Mouse (Mus musculus) lung, postnatal 4 days (tissue): ENCODE measurements around the gene Fam228a.
A peak's percentile ranks its signal among the peaks of the same experiment; 100 is the strongest.
"Not testable (repeated sequence)": the region's sequence is repeated elsewhere in the genome, so short reads cannot be mapped to it uniquely, and the experiment has no call there.

ENCODE experiments used
- DNase-seq, 2 experiments: peaks; one replicate each; pipeline ENCODE4 v3.0.0; 2021

Fam228a gene

DNA sequence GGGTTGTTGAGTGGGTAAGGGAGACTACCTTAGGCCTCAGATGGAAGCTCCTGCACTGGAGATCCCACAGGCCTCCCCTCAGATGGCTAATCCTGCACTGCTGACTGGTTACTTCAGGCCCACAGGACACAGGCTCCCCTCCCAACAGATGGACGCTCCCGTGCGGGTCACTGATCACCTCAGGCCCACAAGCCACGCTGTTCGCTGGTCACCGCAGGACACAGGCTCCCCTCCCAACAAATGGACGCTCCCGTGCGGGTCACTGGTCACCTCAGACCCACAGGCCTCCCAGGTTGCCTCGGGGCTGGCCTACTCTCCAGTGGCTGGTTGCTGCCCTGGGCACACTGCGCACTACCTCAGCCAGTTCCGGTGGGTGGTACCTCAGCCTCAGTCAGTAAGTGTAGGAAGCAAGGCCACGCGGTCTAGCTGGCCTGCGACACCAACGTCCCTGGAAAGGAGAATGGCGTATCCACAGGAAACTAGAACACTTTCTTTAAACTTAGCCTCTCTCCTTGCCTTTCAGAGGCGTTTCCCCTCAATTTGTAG, at the start of gene Fam228a:
Fam228a (minus strand) TSS at position 400 of the 546 bp plus-strand sequence.
- no peak for DNase-seq

DNA sequence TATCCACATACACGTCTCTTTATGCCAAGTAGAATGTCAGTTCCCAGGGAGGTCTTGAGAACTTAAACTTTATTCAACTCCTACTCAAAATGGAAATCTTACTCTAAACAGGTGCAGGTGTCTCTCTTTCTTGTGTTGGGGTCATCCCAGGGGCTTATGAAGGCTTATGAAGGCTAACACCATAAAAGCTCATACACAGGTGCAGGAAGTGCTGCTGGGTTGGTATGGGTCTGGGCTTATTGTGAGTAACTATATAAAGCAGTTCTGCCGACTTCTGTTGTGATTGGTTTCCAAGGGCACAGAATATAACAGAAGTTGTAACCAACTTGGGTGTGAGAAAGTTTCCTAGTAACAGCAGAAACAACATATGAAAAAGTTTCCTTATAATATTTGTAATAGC, 46.2 kb upstream of the Fam228a start:
- no peak for DNase-seq

DNA sequence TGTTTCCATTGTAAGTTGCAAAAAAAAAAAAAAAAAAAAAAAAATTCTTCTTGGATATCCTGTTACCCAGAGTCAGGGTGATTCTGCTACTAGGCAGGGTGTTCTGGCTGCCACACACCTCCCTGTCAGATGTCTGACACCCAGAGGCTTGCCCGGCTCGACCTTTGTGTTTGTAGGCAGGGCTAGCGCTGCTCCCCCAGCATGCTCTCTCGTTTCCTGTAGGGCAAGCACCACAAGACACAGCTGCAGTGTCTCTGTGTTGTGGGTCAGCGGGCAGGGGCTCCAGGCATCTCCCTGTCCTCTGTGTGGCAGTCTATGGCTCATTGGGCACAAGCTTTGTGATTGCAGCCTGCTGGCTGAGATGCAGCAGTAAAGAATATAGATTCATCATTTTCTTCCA, 45.4 kb upstream of the Fam228a start:
- peak in 1 of 2 experiments; percentile 22 for DNase-seq

DNA sequence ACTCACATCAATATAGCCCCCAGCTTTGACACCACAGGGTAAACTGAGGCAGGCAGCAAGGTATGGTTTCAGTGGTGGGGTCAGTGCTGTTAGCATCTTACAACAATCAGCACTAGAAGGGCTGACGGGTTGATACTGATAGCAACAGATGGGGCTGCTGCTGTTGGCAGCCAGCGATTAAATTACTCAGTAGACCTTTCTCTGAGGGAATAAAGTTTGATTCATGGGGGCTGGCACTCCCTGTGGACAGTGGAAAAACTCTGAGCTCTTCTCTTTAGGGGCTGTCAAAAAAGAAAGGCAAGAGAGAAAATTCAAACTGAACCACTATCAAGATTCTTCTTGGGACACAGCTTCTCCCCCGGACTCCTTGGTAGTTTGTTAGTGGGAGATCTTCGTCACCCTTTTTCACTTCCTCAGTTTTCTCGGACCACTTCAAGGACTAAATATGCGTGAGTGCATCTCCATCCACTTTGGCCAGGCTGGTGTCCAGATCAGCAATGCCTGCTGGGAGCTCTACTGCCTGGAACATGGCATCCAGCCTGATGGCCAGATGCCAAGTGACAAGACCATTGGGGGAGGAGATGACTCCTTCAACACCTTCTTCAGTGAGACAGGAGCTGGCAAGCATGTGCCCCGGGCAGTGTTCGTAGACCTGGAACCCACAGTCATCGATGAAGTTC, 43.6 kb upstream of the Fam228a start:
- not testable (repeated sequence) for DNase-seq

DNA sequence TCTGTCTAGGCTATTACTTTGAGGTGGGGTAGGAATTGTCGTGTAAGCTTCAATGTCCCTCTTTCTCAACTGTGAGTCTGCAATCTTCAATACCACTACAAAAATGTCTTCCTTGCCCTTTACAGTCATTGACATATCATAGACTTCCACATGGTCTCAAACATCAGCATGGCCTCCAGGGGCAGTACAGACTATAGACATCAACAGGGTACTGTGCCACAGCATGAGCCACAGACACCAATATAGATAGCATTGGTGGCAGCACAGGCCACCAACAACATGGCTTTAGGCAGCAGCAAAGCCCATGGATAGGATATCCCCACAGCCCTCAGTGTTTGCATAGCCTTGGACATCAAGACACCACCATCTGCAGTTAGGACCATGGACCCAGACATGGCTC, 43.0 kb upstream of the Fam228a start:
- no peak for DNase-seq

DNA sequence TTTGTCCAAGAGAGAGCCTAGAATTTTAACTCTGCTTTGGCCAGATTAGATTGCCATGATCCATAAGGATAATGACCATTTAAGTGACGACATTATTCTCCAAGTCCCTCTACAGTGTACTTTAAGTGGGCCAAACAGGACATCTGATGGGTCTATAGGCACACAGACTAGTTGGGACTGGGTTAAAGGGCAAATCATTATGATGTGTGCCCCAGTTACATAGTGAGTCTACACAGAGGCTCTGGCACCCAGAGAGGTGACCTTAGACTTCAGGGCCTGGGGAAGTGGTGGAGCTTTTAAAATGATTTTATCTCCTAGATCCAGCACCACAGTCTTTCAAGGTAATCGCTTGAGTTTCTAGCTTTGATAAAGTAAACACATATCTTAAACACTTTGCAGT, 42.0 kb upstream of the Fam228a start:
- DNase-seq: no peak

DNA sequence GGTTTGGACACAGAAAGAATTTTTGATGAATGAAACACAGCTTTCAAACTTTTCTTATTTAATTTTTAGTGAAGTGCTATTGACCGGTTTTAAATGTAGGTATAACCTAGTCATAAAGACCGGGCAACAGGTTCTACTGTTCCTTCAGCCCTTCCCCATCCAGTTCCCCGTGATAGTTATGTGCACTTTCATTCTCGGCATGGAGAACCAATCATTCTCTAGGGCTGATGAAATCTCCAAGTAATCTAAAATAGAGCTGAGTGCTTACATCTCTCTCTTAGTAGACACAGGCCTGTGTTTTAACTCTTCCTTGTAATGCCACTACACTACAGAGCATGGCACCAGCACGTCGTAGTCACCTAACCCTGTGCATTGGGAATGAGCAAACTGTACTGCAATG, 39.5 kb upstream of the Fam228a start:
- DNase-seq: no peak

DNA sequence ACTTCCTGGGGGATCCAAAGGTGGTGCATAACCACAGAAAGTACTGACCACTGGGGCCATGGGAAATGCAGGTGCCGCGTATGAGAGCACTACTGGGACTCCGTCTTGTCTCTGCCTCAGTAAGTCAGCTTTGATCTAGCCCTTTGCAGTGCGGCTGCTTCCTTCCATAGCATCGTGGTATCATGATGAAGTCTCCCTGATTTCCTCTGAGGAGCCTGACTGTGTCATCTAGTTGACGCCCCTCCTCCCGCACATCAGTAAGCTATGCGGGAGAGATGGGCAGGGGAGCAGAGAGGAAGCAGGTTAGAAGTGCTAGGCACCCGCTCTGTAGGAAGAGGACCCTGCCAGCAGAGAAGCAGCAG, 37.3 kb upstream of the Fam228a start:
- no peak for DNase-seq

DNA sequence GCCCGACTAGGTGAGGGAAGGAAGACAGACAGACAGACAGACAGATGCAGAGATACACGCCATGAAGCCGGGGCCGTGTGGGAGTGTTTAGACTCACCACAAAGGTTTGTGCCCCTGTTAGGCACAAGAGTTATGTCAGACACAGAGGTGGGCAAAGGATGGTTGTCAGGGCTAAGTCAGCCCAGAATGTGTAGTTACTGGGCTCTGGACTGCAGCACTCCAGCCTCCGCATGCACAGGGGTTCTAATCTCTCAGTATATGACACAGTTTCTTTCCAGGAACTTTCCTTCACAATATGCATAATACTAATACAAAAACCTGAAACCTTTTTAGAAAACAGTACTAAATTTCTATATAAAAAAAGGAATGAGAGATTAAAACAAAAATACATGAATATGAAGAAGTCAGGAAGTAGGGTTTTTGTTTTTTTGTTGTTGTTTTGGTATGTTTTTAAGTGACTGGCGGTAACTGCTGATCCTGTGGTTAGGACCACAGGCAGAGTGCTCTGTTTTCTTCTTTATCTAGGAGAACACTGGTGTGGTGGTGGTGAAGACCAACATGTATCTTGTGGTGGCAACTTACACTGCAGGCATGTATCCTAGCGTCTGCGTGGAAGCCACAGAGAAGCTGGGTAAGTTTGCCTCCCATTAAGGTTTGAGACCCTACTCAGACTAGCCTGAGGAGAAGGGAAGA, 36.8 kb upstream of the Fam228a start:
- DNase-seq: no peak

DNA sequence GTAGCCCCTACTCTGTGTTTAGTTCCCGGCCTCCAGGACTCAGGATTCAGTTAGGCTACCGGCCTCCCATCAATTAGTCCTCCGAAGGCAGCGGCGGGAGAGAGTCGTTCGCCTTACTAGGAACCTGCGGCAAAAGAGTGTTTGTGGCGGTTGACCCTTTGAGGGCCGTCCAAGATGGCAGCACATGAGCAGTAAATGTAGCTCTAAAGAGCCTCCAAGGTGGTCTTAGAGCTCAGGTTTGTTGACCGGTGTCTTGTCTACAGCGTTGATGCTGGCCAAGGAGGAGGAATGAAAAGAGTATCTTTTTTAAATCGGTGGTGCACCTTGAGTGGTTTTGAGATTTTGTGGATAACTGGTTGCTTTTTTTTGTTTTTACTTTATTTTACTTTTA, 31.1 kb upstream of the Fam228a start:
- DNase-seq: no peak

DNA sequence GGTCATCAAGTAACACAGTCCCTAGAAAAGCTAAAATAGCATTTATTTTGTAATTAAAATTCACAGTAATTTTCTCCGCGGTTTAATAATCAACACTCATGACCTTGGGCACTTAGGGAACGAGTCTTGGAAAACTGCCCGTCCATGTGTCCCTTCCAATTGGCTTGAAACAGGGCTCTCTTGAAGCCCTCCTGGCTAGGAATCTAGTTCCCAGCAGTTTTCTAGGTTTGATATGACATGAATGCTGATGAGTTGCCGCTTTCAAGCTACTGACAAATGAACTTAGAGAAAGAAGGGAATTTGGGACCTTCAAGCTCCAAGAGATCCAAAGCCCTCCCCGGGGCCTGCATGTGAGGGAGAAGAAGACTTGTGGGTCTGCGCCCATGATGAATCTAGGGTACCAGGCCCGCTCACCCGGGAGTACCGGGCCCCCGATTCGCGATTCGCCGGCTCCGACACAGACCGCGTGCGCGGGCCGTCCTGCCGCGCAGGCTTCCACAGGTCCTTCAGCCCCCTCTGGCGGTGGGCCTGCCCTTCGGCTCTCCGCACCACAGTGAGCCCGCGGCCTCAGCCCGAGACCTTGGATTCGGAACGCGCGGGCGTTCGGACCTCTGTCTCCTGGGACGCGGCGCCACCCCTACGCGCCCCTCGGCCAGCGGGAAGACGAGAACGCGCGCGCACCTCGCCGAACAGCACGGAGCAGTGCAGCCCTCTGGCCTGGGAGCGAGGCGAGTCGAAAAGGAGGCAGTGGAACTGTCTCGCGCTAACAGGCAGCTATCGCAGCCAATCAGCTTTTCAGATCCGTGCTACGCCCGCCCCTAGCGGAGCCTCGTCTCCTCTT, 30.5 kb upstream of the Fam228a start, which contains the start of the genes Pfn4 and Fam228b:
Pfn4 (plus strand) TSS at position 531 of the 841 bp plus-strand sequence.
Fam228b (minus strand) TSS at position 776 of the 841 bp plus-strand sequence.
- DNase-seq: peak; percentile 95 to 96

DNA sequence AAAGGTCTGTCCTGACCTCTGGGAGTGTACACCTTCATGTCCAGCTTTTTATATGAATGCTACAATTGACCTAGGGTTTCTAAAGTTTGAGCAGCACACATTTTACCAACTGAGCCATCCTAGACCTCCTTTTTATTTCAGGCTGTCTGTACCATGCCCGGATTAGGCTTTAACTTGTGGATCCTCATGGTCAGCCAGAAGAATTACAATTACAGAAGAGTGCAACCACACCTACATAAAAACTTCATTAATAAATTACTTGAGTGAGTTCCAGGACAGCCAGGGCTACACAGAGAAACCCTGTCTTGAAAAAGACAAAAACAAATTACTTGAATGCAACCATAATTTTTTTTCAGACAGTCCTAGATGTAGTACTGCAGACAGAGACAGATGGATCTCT, 18.8 kb upstream of the Fam228a start:
- DNase-seq: no peak

DNA sequence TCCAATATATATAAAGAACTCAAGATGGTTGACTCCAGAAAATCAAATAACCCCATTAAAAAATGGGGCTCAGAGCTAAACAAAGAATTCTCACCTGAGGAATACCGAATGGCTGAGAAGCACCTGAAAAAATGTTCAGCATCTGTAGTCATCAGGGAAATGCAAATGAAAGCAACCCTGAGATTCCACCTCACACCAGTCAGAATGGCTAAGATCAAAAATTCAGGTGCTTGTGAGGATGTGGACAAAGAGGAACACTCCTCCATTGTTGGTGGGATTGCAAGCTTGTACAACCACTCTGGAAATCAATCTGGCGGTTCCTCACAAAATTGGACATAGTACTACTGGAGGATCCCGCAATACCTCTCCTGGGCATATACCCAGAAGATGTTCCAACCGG, 16.2 kb upstream of the Fam228a start:
- DNase-seq: not testable (repeated sequence)

DNA sequence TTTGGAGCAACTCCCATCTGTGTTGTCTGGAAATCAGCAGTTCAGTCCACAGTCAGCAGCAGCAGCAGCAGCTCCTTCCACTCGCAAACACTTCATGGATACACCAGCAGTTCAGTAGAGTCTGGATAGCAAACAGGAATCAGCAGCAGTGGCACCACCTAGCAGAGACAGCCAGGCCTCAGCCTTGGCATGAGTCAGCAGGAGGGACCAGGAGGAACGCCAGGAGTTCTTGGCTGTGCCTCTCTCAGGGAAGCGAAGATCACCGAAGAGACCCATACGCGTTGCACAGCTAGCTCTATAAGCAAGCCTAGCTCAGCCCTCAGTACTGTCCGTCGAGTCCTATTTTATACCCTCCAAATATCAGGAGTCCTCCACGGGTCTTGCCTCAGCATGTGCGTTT, 6.3 kb upstream of the Fam228a start:
- no peak for DNase-seq

DNA sequence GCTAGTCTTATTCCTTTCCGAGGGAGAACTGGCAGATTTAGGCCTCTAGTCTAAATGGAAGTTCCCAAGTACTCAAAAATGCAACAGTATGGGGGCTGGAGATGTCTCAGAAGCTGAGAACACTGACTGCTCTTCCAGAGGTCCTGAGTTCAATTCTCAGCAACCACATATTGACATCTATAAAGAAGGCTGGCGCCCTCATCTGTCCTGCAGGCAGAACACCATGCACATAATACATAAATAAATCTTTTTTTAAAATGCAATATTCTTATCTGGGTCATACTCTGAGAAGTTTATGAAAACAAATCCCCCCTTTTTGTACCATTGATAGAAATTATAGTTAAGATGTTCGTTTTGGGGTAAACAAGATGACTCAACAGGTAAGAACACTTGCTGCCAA, 4.0 kb upstream of the Fam228a start:
- DNase-seq: no peak

DNA sequence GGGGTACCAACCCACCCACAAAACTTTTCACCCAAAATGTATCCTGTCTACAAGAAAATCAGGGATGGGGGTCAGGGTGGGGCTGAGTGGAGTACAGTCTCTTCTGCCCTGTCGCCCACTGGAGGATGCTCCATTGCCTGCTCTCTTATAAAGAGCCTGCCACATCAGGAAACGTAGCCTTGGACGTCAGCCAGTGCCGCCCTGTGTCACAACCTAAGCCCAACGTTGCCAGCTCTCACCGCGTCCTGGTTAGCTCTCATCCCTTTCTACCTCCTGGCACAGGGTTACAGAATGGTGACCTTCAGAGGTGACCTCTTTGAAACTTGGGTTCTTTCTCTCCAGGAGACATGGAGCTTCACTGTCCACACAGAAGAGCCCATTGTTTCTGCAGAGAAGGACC, 2.6 kb upstream of the Fam228a start:
- no peak for DNase-seq

DNA sequence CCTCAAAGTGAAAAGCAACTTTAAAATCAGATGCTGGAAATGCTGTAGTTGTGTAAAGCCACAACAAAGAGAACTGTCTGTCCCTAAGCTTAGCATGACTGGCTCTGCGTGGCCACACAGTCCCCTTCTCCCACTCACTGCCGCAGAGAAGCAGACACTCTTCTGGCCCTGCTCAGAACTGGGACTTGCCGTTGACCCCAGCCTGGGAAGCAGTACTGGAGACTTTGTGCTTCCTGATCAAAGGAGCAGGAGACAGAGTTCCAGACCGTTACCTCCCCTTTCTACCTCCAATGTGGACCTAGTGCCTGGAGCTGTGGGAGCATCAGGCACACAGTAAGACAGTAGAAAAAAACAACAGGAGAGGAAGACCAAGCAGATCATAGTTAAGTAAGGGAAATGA, 5.9 kb downstream of the Fam228a start:
- DNase-seq: no peak

DNA sequence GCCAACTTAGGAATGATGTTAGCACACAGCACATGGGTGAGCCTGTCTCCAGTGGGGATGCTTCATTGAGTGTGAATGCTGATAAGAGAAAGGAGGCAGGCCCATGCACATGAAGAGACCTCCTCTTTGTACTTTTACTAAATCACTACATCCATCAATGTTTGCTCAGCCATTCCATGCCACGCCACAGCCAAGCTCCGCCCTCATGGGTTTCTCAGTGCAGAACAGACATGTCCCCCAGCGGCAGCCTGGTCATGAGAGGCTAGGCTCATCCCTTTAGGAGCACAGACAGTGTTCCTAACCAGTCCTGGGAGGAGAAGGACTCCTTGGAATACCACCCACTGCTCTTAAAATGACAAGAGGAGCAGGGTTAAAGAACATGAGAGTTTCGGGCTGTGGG, 6.6 kb downstream of the Fam228a start:
- DNase-seq: no peak

DNA sequence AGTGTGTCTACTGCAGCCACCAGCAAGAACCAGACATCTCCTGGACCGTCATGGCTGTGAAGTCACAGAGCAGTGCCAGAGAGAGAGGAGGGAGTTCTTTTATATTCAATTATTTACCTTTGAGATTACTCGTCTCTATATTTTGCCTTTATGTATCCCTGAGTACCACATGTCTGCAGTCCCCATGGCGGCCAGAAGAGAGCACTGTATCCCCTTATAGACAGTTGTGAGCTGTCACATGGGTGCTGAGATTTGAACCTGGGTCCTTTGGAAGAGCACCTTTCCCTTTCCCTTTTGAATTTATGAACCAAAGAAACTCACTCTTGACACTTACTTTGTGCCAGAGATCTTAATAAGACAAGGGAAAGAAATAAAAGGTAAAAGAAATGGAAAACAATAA, 9.1 kb downstream of the Fam228a start:
- DNase-seq: no peak

DNA sequence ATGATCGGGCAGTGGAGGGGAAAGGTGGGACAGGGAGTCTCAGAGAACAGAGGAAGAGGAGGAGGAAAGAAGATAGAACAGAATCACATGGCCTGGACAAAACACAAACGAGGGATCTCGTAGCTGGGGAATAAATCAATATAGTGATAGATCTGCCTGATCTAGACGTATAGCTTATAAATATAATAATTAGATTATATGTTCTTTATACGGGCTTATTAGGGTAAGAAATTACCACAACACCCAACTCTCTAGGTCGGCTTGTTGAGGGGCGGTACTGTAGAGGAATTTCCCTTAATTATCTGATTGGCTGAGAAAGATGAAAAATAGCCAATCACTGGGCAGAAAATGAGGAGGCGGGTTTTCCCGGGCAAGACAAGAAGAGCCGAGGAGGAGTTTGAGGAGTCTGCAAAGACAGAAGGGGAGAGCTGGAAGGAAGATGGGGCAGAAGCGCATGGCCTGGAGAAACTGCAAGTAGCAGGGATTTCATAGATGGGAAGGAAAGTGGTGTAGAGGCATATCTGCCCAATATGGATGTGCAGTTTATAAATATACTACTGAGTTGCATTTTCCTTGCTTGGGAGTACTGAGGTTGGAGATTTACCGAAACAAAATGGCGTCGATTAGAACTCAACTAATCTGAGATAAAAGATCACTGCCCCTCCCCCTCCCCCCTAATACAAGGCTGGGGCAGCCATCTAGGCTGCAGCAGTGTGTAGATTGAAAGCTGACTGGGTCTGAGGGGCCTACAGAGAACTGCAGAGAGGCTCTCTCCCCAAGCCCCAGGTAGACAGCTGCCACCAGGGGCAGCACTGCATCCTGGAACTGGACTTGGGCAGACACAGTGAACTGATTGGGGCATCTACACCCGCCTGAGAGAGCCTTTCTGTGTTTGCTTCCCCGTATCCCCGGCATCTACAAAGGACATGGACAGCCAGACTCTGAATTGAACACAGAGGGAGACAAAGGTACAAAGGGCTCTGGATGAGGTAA, 18.2 kb downstream of the Fam228a start:
- DNase-seq: no peak

DNA sequence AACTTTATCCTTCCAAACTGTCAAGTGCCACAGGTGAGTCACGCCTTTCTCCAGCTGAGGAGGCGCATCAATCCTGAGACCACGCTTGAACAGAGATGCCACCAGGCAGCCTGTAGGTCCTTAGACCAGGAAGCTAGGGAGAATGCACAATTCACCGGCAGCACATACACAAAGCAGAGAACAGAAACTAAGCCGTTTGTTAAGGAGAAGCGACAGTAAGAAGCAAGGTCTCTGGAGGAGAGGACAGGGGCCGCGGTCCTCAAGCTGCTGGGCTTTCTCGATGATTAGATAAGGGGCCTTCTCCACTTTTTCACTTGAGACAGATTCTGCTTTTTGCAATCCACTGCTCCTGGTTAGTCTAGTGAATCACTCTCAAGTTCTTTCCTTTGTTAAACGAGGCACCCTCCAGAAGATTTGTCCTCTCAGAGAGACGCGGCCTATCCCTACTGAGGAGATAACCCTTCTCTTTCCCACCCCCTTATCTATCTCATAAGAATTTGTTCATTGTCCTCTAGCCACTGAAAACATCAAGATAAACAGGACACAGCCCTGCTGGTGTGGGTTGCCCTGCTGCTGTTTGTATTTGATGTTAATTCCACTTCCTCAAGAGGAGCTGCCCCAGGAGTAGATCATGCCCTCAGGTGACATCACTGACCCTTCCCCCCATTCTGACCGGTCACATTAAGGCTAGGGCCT, 19.0 kb downstream of the Fam228a start:
- DNase-seq: no peak

DNA sequence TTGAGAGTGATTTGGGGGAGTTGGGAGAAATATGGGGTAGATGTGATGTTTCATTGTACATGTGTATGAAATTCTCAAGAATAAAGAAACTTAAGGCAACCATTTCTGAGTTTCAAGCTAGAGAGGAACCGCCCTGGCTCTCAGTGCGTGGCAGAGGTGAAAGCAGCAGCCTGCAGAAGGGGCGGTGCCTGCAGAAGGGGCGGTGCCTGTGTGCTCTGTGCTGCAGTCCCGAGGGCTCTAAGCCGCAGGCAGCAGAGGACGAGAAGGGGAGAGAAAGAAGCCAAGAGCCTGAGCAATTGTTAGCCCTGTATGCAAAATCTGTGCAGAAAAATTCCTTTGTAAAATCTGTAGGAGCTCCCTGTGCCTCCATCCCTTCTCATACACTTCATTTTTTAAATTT, 20.8 kb downstream of the Fam228a start:
- DNase-seq: peak in 1 of 2 experiments; percentile 35
